Mouse (Mus musculus) inflammation-experienced regulatory T-cells, adult 6 months (primary cell): Measurements from ENCODE around the gene Otud7b. TPM values are rescaled to one million over a fixed set of nuclear protein-coding genes. Genes with fewer than 3 reads are reported as not detected.
"Not testable (repeated sequence)": the region's sequence is repeated elsewhere in the genome, so short reads cannot be mapped to it uniquely, and the experiment has no call there.

Source experiments
- ATAC-seq: one replicate; pipeline ENCODE4 v1.8.0; 2017
- polyA plus RNA-seq, 3 experiments: library from polyadenylated mRNA; unstranded; fragments of 100-300 nt; shearing (Covaris generic); gene quantifications; one replicate each; pipeline ENCODE4 v1.2.1; 2017

Gene Otud7b
- polyA plus RNA-seq, 3 experiments from 2014 or later, result 7.4 to 13.1 (median 9.9) TPM

DNA sequence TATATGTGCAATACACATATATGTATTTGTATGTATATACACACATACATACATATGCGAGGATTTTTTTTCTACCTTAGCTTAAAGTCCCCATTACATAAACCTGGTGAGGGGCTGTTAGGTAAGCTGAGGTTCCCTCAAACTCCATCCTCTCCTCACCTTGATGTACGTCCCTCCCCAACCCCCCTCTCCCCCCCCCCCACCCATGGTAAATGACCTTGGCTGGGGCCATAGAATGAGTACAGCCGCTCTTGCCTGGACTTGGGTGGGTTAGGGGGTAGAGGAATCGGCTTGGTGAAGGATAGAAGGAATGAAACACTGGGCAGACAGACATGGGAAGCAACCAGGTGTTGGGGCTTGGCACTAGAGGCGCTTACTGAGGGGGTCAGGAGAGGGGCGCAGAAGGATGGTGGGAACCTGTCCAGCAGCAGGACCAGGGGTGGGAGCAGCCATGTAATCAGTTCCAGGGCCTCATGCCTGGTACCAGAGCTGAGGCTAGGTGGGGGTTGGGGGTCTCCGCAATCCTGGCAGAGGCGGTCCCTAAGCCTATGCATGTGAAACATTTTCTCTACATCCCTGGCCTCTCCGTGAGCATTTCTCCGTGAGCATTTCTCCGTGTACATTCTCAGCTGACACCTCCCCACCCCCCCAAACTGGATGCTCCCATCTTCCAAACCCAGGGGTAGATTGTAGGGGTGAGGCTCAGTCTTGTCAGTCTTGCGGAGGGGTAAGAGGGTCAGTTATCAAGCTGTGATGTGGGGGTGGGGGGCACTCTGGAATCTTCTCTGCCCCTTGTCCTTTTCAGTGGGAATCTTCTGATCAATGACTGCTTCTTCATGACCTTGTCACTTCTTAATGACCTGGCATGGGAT, 77.4 kb downstream of the Otud7b start:
- no peak for ATAC-seq

DNA sequence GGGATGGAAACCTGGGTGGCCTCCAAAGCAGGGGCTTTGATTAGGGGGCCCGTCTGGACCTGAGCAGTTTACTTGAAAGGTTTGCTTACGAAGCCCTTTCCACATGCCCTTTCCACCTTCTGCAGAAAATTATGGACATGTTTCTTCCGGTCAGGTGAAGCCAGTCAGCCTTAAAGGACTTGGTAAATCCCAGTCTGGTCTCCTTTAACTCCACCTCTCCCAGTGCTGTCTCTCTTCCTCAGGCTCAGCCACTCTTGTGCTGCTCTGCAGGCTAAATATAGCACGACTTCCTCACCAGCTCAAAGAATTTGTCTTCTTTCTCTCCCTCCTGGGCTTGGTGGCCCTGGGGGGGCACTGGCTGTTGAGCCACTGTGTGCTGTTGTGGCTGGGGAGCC, 78.1 kb downstream of the Otud7b start:
- no peak for ATAC-seq

DNA sequence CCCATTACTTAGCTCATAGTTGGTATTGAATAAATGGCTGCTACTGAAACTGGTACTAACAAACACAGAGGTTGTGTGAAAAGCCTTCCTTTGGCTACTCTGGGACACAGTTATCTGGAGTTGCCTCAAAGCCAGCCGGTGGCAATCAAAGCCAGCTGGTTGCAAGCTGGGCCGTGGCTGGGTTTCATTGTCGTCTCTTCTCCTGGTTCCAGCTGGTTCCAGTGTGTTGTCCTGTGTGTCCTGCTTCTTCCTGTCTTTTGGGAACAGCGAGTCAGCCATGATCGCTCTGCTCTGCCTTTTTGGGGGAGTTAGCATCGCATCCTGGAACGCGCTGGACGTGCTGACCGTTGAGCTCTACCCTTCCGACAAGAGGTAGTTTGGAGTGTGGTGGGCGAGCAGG, 88.7 kb downstream of the Otud7b start:
- ATAC-seq, result no peak

DNA sequence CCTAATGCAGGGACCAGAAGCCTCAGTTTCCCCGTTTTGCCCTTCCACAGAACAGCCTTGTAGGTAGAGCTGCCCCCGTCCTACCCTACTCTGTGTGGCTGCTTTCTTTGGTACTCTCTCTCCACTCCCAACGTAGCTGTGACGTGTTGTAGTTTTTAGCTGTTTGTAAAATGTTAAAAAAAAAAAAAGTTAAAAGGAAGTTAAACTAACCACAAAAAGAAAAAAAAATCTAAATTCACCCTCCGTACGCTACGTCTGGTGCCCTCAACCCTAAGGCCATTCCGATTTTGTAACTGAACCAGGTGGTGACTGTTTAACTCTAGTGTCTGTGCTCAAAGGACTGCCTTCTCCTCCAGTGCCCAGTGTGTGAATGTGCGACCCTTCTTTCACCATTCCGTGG, 90.6 kb downstream of the Otud7b start:
- ATAC-seq, result no peak

DNA sequence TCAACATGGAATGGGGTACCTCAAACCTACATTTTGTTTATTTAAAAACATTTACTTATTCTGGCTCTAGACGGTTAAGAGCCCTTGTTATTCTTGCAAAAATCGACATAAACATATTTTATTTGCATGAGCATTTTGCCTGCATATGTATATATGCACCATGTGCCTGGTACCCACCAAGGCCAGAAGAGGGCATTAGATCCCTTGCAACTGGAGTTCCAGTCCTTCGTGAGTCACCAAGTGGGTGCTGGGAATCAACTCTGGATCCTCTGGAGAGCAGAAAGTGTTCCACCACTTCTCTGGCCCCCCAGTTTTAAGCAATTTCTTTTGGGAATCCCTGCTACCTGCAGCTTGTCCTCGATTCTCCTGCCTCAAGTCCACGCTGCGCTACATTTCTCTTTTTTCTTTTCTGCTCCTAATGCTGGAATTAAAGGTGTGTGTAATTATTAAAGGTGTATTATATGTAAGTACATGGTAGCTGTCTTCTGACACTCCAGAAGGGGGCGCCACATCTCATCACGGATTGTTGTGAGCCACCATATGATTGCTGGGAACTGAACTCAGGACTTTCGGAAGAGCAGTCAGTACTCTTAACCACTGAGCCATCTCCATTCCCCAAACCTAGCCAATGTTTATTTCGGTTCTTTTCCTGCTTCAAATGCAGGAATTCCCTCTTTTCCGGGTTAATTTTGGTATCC, 91.4 kb downstream of the Otud7b start:
- no peak for ATAC-seq

DNA sequence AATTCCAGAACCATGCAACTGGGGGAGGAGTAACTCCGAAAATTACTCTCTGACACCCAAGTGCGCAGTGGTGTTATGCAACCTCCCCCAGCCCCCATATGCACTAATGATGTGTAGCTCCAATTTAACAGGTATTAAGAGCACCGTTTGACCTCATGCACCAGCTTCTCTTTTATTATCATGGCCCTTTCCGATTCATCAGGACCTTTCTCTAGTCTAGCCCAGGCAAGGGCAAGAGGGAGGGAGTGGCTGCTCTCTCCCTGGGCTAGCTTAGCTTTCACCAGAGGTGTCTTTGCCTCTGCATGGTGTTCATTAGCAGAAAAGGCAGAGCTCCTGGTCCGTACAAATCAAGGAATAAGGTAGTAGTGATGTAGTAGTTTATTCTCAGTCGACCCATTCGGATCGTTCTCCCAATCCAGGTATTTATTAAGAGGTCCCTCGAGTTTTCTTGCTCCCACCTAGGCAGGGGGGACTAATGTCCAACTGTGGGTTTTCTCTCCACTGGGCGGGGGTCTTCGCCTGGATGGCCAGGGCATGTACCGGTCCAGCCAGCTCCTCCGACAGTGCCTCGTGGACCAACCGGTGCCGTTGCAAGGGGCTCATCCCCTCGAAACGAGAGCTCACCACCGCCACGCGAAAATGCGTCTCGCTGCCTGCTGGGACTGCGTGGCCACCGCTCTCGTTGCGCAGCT, 92.3 kb downstream of the Otud7b start:
- ATAC-seq, result no peak

DNA sequence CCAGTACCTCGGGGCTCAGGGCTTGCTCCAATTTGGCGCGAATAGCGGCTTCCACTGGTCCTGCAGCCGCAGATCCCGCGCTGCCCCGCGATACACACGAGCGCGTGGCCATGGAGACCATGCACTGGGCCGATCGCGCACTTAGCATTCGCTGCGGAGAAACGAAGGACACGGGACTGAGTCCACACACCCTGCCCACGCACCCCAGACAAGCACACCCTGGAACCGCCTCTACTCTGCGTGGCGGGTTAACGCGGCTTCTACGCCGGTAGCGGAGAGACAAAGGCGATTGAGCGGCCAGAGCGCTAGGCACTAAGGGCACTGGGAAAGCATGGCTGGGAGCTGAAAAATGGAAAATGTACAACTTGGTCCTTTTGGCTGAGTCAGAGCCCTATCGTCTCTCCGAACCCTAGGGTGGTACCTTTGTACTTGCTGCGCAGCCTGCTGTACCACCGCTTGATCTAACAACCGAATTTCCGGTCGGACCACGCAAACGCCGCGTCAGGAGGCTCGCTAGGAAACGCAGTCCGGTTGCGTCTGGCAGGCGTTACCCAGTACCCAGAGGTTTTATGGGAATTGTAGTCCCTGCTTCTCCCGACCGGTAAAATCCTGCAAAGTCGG, 92.9 kb downstream of the Otud7b start:
- ATAC-seq, result peak; percentile 85

DNA sequence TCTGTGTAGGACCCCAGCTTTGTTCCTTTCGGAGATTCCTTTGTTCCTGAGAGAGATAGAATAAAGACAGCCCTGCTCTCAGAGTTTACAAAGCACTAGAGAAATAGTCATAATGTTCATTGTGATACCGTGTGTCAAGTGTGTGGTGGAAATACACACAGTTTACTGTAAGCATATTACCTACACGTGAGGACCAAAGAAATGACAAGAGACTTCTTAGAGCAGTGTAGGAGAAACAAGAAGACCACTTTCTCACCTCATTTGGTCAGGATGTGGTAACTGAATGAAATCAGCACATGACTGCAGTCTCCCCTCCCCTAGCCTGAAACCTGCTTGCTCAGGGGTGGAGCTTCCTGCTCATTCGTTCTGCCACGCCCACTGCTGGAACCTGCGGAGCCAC, 93.9 kb downstream of the Otud7b start:
- peak; percentile 86 for ATAC-seq

DNA sequence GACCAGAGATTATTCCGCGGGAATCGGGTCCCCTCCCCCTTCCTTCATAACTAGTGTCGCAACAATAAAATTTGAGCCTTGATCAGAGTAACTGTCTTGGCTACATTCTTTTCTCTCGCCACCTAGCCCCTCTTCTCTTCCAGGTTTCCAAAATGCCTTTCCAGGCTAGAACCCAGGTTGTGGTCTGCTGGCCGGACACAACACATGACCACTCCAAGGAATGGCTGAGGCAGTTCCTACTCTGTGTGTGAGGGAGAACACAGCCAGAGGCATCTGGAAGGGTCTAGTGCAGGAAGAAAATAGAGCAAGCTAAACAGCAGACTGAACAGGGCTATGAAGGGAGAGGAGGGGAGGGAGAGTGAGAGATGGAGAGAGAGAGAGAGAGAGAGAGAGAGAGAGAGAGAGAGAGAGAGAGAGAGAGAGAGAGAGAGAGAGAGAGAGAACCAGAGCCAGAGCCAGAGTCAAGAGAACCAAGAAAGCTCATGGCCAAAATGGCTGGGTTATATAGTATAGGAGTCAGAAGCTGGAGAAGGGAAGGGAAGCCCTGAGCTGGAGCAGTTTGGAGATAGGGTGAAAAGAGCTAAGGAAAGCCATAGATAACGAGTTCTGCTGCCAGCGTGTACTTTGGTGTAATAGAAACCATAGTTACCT, 94.4 kb downstream of the Otud7b start:
- not testable (repeated sequence) for ATAC-seq

DNA sequence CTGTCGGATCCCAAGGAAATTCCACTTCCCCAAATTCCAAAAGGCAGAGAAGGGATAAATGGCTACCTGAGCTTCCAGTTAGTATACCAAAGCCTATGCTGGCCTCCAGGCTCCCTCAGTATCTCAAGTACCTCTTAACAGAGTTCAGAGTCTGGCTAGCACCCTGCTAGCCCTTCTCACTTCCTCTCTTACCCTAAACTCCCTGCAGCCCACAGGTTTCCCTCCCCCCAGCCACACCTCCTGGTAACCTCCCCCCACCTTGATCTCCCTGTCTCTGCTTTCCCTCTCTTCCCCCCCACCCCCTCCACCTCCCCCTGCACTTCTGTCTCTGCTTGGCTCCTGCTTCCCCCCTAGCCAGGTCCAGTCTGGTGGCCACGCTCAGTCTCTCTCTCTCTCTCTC, 95.4 kb downstream of the Otud7b start:
- no peak for ATAC-seq

DNA sequence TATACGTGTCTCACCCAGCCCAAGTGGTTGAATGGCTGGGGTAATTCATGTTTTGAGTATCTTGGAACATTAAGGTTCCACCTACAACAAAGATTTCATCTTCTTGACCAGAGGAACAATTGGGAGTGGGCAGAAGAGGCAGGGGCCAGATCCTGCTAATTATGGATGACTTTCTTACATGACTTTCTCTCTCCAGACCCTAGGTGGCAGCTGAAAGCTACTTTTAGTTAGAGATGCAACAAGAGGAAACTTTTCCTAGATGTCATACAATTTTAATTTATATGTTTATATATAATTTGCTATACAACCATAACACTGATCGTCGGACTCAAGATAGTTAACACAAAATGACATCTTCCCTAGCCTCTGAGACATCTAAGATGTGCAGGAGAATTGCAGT, 103.5 kb downstream of the Otud7b start:
- ATAC-seq, result no peak

DNA sequence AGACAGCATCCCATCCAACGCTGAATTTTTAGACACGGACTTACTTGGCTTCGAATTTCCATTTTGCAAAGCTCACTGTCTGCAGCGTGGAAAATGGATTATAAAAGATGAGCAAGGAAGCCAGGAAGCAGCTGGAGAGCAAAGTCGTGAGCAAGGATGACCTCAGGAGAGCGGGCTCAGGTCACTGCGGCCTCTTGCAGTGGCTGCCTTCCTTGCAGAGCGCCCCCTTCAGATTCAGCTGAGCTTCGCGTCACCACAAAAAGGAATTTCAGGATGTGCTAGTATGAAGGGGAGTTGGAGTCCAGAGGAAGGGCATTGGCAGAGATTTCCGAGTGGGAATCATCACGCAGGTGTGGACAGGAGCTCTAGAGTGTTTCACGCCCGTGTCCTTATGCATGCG, 104.9 kb downstream of the Otud7b start:
- ATAC-seq, result no peak

Other genes with a start within 250 kb of the Otud7b start
- gene Prpf3, start 248.6 kb upstream of the Otud7b start, polyA plus RNA-seq, result 10 to 100 TPM; 46.9 to 48.5 (median 48.3) TPM
- gene Mrps21, start 233.0 kb upstream of the Otud7b start, polyA plus RNA-seq, result 100 to 1,000 TPM; 281 to 394 (median 321) TPM
- gene Ciart, start 222.3 kb upstream of the Otud7b start, polyA plus RNA-seq, result 10 to 100 TPM in 1 of 3 experiments, 1 to 10 TPM in 2; 2.3 to 11.8 (median 6.6) TPM
- gene BC028528, start 212.5 kb upstream of the Otud7b start, polyA plus RNA-seq, result 1 to 10 TPM in 1 of 3 experiments, under 1 TPM in 1, not detected in 1; 0.83 to 1.5 TPM
- 10 to 100 TPM; 17.9 to 46.2 (median 27.0) TPM for gene Aph1a, start 210.6 kb upstream of the Otud7b start, polyA plus RNA-seq
- not detected for gene Car14, start 199.8 kb upstream of the Otud7b start, polyA plus RNA-seq
- gene Anp32e, start 175.3 kb upstream of the Otud7b start, polyA plus RNA-seq, result 100 to 1,000 TPM; 164 to 282 (median 210) TPM
- 10 to 100 TPM; 10.3 to 27.1 (median 15.9) TPM for gene Plekho1, start 108.5 kb upstream of the Otud7b start, polyA plus RNA-seq
- gene Vps45, start 46.1 kb upstream of the Otud7b start, polyA plus RNA-seq, result 10 to 100 TPM; 21.2 to 23.9 (median 23.9) TPM
- 1 to 10 TPM; 1.8 to 2.6 (median 2.0) TPM for gene Mtmr11, start 57.5 kb downstream of the Otud7b start, polyA plus RNA-seq
- gene Sf3b4, start 67.8 kb downstream of the Otud7b start, polyA plus RNA-seq, result 10 to 100 TPM; 53.4 to 82.6 (median 56.6) TPM
- 1 to 10 TPM; 1.2 to 1.5 (median 1.4) TPM for gene Sv2a, start 76.6 kb downstream of the Otud7b start, polyA plus RNA-seq
- gene Bola1, start 115.2 kb downstream of the Otud7b start, polyA plus RNA-seq, result 10 to 100 TPM; 23.4 to 36.1 (median 32.1) TPM
- 1 to 10 TPM in 1 of 3 experiments, not detected in 2; 1.4 TPM for gene Hist2h2ab, start 115.3 kb downstream of the Otud7b start, polyA plus RNA-seq
- gene Hist2h2ac, start 116.4 kb downstream of the Otud7b start, polyA plus RNA-seq, result 10 to 100 TPM in 1 of 3 experiments, 1 to 10 TPM in 2; 7.4 to 11.6 (median 8.1) TPM
- gene Hist2h2be, start 116.6 kb downstream of the Otud7b start, polyA plus RNA-seq, result 1 to 10 TPM in 2 of 3 experiments, under 1 TPM in 1; 0.38 to 2.2 (median 2.0) TPM
- 1 to 10 TPM in 1 of 3 experiments, not detected in 2; 1.5 TPM for gene Hist2h3c2, start 134.6 kb downstream of the Otud7b start, polyA plus RNA-seq
- gene Hist2h2aa2, start 135.7 kb downstream of the Otud7b start, polyA plus RNA-seq, result 100 to 1,000 TPM in 1 of 3 experiments, 10 to 100 TPM in 2; 36.1 to 104 (median 53.6) TPM
- gene Hist2h2aa1, start 141.0 kb downstream of the Otud7b start, polyA plus RNA-seq, result 10 to 100 TPM in 2 of 3 experiments, 1 to 10 TPM in 1; 9.6 to 22.0 (median 11.1) TPM
- gene Hist2h3c1, start 142.2 kb downstream of the Otud7b start, polyA plus RNA-seq, result not detected
- 1 to 10 TPM; 1.3 to 7.4 (median 5.9) TPM for gene Hist2h4, start 158.8 kb downstream of the Otud7b start, polyA plus RNA-seq
- 10 to 100 TPM in 1 of 3 experiments, 1 to 10 TPM in 2; 4.8 to 44.5 (median 9.0) TPM for gene Hist2h3b, start 164.1 kb downstream of the Otud7b start, polyA plus RNA-seq
- 10 to 100 TPM in 2 of 3 experiments, 1 to 10 TPM in 1; 5.7 to 28.2 (median 20.9) TPM for gene Hist2h2bb, start 165.2 kb downstream of the Otud7b start, polyA plus RNA-seq
- under 1 TPM in 1 of 3 experiments, not detected in 2; 0.43 TPM for gene Fcgr1, start 189.4 kb downstream of the Otud7b start, polyA plus RNA-seq